Mouse (Mus musculus): ENCODE measurements around the gene Hoxd8.

DNA sequence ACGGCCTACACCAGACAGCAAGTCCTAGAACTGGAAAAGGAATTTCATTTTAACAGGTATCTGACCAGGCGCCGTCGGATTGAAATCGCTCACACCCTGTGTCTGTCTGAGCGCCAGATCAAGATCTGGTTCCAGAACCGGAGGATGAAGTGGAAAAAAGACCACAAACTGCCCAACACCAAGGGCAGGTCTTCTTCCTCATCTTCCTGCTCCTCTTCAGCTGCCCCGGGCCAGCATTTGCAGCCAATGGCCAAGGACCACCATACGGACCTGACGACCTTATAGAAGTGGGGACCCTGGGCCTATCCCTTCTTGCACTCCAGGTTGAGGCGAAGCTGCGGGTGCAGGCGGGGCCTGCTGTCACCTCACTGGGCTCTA is 23.9 kb downstream of the Hoxd8 start:
- TF ChIP-seq ZC3H11A (IDR thresholded peaks at IDR 0.05; ENCODE audit: borderline replicate concordance, low read depth, low read length): no peak
- no peak for TF ChIP-seq MAFK (IDR thresholded peaks at IDR 0.05; ENCODE audit: insufficient read depth, low read depth, low read length)
- no peak for TF ChIP-seq ZNF384 (IDR thresholded peaks at IDR 0.05; ENCODE audit: low read depth, low read length)
- TF ChIP-seq CHD2 (IDR thresholded peaks at IDR 0.05; ENCODE audit: low read depth, low read length): no peak
- TF ChIP-seq HCFC1 (IDR thresholded peaks at IDR 0.05; ENCODE audit: borderline replicate concordance, insufficient read depth, low read length): no peak

Measured in ES-E14 (cell line).